Mouse (Mus musculus): ENCODE results near the gene Ndufaf3. TPM values are rescaled to one million over a fixed set of nuclear protein-coding genes. Genes with fewer than 3 reads are reported as not detected.
"Not testable (repeated sequence)": the region's sequence is repeated elsewhere in the genome, so short reads cannot be mapped to it uniquely, and the experiment has no call there.

The Ndufaf3 gene
- polyA plus RNA-seq (2015; fragmentation: Nextera tagmentation; extraction: Ambion mirVana) = 49.2 and 49.4 TPM in 2 replicates

DNA sequence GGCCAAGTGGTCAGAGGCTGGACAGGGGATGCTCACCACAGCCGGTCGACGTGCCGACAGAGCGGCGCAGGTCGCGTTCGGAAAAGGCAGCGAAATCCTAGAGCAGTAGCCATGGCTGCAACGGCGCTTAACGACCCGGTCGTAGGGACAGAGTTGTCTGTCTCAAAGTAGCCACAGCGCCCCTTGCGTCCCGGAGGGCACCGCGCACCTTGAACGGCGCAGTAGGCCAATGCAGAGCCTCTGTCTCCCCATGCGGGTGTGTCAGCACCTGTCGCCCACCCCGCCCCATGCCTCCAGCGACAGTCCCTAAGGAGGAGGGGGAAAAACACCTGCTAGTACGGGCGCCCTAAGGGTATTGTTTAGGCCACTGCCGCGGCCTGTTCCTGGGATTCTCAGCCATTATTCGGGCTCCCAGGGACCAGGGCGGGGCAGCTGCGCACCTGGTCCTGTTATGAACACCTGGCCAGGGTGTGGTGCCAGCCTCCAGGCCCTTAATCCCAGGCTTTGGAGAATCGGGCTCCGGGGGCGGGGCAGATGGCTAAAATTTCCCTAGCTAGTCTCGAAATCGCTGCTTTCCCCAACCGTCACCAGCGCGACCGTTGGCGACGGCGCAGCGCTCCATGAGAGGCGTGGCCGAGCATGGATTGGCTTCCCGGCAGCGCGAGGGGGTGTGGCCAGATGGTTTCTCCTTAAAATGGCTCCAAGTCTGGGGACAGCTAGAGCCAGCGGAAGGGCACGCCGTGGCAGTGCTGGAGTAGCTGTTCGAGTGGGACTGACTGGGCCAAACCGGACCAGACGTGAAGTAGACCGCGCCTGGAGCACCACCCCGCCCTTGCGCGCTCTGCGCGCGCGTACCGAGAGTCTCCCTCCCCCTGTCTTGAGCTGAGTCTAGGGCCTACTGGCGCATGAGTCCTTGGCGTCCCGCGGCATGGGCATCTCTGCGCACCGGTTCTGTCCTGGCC is at the start of gene Ndufaf3:
Gene Ndufaf3 (minus strand): TSS at position 620 of the 962 bp plus-strand sequence.
- peak within 1 kb of the TSS; percentile 89 for H3K4me3 ChIP-seq
- under 1% methylated on average over 73 of the region's 73 CpGs for WGBS
- H3K9ac ChIP-seq = peak within 1 kb of the TSS; percentile 86
- no peaks in the 10 kb centered on the region for H3K9me3 ChIP-seq
- peak within 1 kb of the TSS; percentile 93 for H3K4me2 ChIP-seq
- H3K4me1 ChIP-seq = peaks cover 37% of the 10 kb centered on the region
- H3K27ac ChIP-seq = peak within 1 kb of the TSS; percentile 95
- H3K36me3 ChIP-seq = peaks cover 47% of the 10 kb centered on the region
- ATAC-seq (ENCODE audit: borderline replicate concordance, extremely low read depth, low FRiP score, low TSS enrichment) = peak; percentile 88
- no peaks in the 10 kb centered on the region for H3K27me3 ChIP-seq

GRCm38 (mm10) chr9:108611488-108611887 is 44.3 kb upstream of the Ndufaf3 start:
- no peaks in the 10 kb centered on the region for H3K4me1 ChIP-seq
- H3K4me2 ChIP-seq = no peak overlapping the region
- no peak overlapping the region for H3K27ac ChIP-seq
- H3K27me3 ChIP-seq = no peaks in the 10 kb centered on the region
- ATAC-seq (ENCODE audit: borderline replicate concordance, extremely low read depth, low FRiP score, low TSS enrichment) = no peak
- H3K36me3 ChIP-seq = peaks cover 93% of the 10 kb centered on the region
- H3K9me3 ChIP-seq = no peaks in the 10 kb centered on the region
- H3K4me3 ChIP-seq = no peak overlapping the region
- 93% methylated on average over 10 of the region's 10 CpGs for WGBS
- H3K9ac ChIP-seq = no peak overlapping the region

DNA sequence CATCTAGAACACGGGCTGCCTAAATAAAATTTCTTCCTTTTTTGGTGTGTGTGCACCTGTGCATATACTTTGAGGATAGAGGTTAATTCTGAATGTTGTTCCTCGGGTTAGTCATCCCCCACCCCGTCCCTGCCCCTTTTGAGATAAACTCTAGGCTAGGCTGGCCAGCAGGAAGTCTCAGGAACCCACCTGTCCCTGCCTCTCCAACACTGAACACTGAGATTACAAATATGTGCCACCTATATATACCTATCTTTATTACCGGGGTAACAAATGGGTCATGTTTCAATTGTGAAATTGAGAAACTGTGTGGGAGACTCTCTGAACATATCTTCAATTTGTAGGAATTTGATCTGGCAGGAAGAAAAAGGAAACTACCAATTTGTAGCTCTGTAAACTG is 41.7 kb upstream of the Ndufaf3 start:
- Histone ChIP-seq H3K9ac (no peak overlapping the region), H3K27me3 (no peaks in the 10 kb centered on the region), H3K36me3 (peaks cover 94% of the 10 kb centered on the region), H3K27ac (no peak overlapping the region), H3K9me3 (no peaks in the 10 kb centered on the region), H3K4me3 (no peak overlapping the region), H3K4me2 (no peak overlapping the region), H3K4me1 (no peaks in the 10 kb centered on the region)
- WGBS = 91% methylated on average over 4 of the region's 4 CpGs
- ATAC-seq (ENCODE audit: borderline replicate concordance, extremely low read depth, low FRiP score, low TSS enrichment) = no peak

DNA sequence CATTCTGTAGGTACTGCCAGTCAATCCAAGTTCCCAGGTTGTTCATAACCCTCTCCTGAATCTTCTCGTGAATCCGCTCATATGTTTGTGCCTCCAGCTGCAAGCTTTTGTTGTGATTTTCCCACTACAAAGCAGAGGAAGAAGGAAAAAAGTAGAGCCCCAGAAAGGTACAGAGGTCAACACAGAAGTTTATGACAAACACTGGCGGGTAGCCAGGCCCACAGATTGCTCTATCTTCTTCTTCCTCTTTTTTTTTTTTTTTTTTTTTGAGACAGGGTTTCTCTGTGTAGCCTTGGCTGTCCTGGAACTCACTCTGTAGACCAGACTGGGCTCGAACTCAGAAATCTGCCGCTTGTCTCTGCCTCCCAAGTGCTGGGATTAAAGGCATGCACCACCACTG is 40.7 kb upstream of the Ndufaf3 start:
- H3K36me3 ChIP-seq = peaks cover 92% of the 10 kb centered on the region
- H3K4me1 ChIP-seq; ATAC-seq (ENCODE audit: borderline replicate concordance, extremely low read depth, low FRiP score, low TSS enrichment); H3K9me3 ChIP-seq; H3K4me3 ChIP-seq; H3K4me2 ChIP-seq; H3K27ac ChIP-seq; H3K9ac ChIP-seq; H3K27me3 ChIP-seq: not testable (repeated sequence)
- WGBS = 75% methylated on average over 5 of the region's 5 CpGs

DNA sequence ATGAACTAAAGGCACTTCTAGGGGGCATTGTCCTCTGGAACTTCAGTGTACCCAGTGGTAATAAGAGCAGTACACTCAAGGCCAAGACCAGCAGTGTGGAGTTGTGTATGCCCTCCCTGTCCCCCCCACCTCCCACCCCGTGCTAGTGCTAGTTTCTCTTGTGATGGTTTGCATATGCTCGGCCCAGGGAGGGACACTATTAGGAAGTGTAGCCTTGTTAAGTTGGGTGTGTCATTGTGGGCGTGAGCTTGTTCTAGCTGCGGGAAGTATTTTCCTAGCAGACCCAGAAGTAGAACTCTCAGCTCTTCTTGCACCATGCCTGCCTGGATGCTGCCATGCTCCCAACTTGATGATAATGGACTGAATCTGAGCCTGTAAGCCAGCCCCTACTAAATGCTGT is 34.8 kb upstream of the Ndufaf3 start:
- peaks cover 40% of the 10 kb centered on the region for H3K36me3 ChIP-seq
- H3K4me3 ChIP-seq = no peak overlapping the region
- WGBS = 74% methylated on average over 4 of the region's 4 CpGs
- H3K4me1 ChIP-seq = peaks cover 5% of the 10 kb centered on the region; the same call in 1 of the 2 replicates
- H3K9me3 ChIP-seq = no peaks in the 10 kb centered on the region
- H3K4me2 ChIP-seq = no peak overlapping the region
- no peak for ATAC-seq (ENCODE audit: borderline replicate concordance, extremely low read depth, low FRiP score, low TSS enrichment)
- H3K9ac ChIP-seq = no peak overlapping the region
- H3K27ac ChIP-seq = no peak overlapping the region
- no peaks in the 10 kb centered on the region for H3K27me3 ChIP-seq

DNA sequence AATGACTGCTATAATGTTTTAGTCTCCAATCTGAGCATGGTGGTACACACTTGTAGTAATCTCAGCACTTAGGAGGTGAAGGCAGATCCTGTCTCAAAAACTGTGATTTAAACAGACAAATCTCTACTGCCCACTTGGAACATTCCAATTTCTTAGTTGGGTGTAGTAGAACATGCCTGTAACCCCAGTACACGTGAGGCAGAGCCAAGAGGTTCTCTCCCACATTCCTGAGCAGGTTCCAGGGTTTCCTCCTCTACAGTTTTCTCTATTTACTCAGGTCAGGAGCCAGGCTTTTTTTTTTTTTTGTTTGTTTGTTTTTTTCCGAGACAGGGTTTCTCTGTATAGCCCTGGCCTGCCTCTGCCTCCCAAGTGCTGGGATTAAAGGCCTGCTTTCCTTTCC is 32.8 kb upstream of the Ndufaf3 start:
- Histone ChIP-seq H3K4me2 (no peak overlapping the region), H3K9me3 (no peaks in the 10 kb centered on the region), H3K27ac (no peak overlapping the region), H3K4me3 (no peak overlapping the region), H3K4me1 (peaks cover 5% of the 10 kb centered on the region; the same call in 1 of the 2 replicates), H3K36me3 (peaks cover 23% of the 10 kb centered on the region), H3K27me3 (no peaks in the 10 kb centered on the region), H3K9ac (no peak overlapping the region)
- 37% methylated on average over 2 of the region's 2 CpGs for WGBS
- no peak for ATAC-seq (ENCODE audit: borderline replicate concordance, extremely low read depth, low FRiP score, low TSS enrichment)

GRCm38 (mm10) chr9:108599021-108599566 is 31.9 kb upstream of the Ndufaf3 start:
- H3K4me2 ChIP-seq = no peak overlapping the region
- H3K4me1 ChIP-seq = peaks cover 5% of the 10 kb centered on the region; the same call in 1 of the 2 replicates
- H3K27ac ChIP-seq = no peak overlapping the region
- WGBS = 71% methylated on average over 4 of the region's 4 CpGs
- peaks cover 15% of the 10 kb centered on the region for H3K36me3 ChIP-seq
- H3K9ac ChIP-seq = no peak overlapping the region
- H3K27me3 ChIP-seq = no peaks in the 10 kb centered on the region
- no peak for ATAC-seq (ENCODE audit: borderline replicate concordance, extremely low read depth, low FRiP score, low TSS enrichment)
- H3K9me3 ChIP-seq = no peaks in the 10 kb centered on the region
- no peak overlapping the region for H3K4me3 ChIP-seq

DNA sequence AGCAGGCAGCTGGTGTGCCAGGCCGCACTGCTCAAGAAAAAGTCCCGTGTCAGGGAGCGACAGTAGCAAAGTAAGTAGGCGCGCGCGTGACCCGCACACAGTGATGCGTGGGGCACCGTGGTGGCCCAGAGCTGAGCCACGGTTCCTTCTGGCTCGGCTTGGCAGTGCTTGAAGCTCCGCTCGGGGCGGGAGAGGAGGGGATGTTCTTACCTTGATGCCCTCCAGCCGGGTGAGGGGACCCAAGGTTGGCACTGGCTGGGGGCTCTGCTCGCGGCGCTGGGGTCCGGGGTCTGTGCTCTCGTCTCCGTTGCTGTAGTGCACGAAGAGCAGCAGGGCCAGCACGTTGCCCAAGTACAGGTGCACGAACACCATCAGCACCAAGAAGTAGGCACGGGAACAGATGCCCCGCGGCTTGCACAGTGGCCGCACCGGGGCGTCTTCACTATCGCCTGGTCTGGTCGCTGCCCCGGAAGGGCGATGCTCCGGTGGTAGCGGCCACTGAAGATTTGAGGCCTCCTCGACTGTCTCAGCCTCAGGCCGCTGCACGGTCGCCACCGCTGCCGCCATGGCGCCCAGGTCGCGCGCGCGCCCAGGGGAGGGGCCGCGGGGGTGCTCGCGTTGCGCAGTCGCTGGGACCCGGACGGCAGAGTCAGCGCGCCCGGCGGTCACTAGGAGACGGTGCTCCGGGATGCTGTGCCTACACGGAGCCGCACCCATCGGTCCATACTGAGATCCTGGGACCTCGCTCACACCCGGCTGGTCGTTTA is 29.9 kb upstream of the Ndufaf3 start, which contains the start of gene P4htm:
Gene P4htm (minus strand): TSS at position 670 of the 767 bp plus-strand sequence.
- peak; percentile 85; the same call in 1 of the 2 replicates for ATAC-seq (ENCODE audit: borderline replicate concordance, extremely low read depth, low FRiP score, low TSS enrichment)

GRCm38 (mm10) chr9:108594354-108594753 is 27.1 kb upstream of the Ndufaf3 start:
- H3K4me2 ChIP-seq = no peak overlapping the region
- no peak overlapping the region for H3K27ac ChIP-seq
- H3K9ac ChIP-seq = no peak overlapping the region
- no peaks in the 10 kb centered on the region for H3K36me3 ChIP-seq
- WGBS = 69% methylated on average over 3 of the region's 3 CpGs
- H3K4me3 ChIP-seq = no peak overlapping the region
- peaks cover 5% of the 10 kb centered on the region; the same call in 1 of the 2 replicates for H3K4me1 ChIP-seq
- no peaks in the 10 kb centered on the region for H3K27me3 ChIP-seq
- no peak for ATAC-seq (ENCODE audit: borderline replicate concordance, extremely low read depth, low FRiP score, low TSS enrichment)
- H3K9me3 ChIP-seq = no peaks in the 10 kb centered on the region

More for the DNA sequence above, 29.9 kb upstream of the Ndufaf3 start, which contains the start of gene P4htm:
- peak within 1 kb of the TSS; percentile 64 for H3K9ac ChIP-seq
- peak within 1 kb of the TSS; percentile 92 for H3K4me2 ChIP-seq
- H3K27me3 ChIP-seq = no peaks in the 10 kb centered on the region
- H3K4me1 ChIP-seq = peaks cover 5% of the 10 kb centered on the region; the same call in 1 of the 2 replicates
- peak within 1 kb of the TSS; percentile 82 for H3K4me3 ChIP-seq
- no peaks in the 10 kb centered on the region for H3K9me3 ChIP-seq
- H3K27ac ChIP-seq = no peak within 1 kb of the TSS
- no peaks in the 10 kb centered on the region for H3K36me3 ChIP-seq
- 2% methylated on average over 69 of the region's 69 CpGs for WGBS

- Histone ChIP-seq H3K4me2 (no peak overlapping the region), H3K27ac (no peak overlapping the region), H3K4me1 (peaks cover 22% of the 10 kb centered on the region), H3K36me3 (no peaks in the 10 kb centered on the region), H3K9ac (no peak overlapping the region), H3K4me3 (no peak overlapping the region), H3K9me3 (no peaks in the 10 kb centered on the region), H3K27me3 (no peaks in the 10 kb centered on the region)
- WGBS = 83% methylated on average over 4 of the region's 4 CpGs
- ATAC-seq (ENCODE audit: borderline replicate concordance, extremely low read depth, low FRiP score, low TSS enrichment) = no peak
Measured at GRCm38 (mm10) chr9:108591462-108591861, 24.2 kb upstream of the Ndufaf3 start.

GRCm38 (mm10) chr9:108589229-108589628 is 22.0 kb upstream of the Ndufaf3 start:
- Histone ChIP-seq H3K9me3 (no peaks in the 10 kb centered on the region), H3K4me2 (no peak overlapping the region), H3K4me3 (no peak overlapping the region), H3K27me3 (no peaks in the 10 kb centered on the region), H3K27ac (no peak overlapping the region), H3K36me3 (no peaks in the 10 kb centered on the region), H3K4me1 (peaks cover 22% of the 10 kb centered on the region), H3K9ac (no peak overlapping the region)
- no peak for ATAC-seq (ENCODE audit: borderline replicate concordance, extremely low read depth, low FRiP score, low TSS enrichment)
- WGBS = 58% methylated on average over 5 of the region's 5 CpGs

All from lung, embryonic 15.5 days (tissue).